Mouse (Mus musculus) B cell, adult 62 days (primary cell): ENCODE results near the gene 2410002F23Rik. TPM values are rescaled to one million over a fixed set of nuclear protein-coding genes. Genes with fewer than 3 reads are reported as not detected.

Experiments
- total RNA-seq: library from RNA; stranded (reverse); gene quantifications from 4 replicates; pipeline ENCODE4 v1.2.4, GENCODE M21; 2023

Gene 2410002F23Rik
- total RNA-seq, result 172 to 193 TPM (median 186 TPM) in 4 replicates

DNA sequence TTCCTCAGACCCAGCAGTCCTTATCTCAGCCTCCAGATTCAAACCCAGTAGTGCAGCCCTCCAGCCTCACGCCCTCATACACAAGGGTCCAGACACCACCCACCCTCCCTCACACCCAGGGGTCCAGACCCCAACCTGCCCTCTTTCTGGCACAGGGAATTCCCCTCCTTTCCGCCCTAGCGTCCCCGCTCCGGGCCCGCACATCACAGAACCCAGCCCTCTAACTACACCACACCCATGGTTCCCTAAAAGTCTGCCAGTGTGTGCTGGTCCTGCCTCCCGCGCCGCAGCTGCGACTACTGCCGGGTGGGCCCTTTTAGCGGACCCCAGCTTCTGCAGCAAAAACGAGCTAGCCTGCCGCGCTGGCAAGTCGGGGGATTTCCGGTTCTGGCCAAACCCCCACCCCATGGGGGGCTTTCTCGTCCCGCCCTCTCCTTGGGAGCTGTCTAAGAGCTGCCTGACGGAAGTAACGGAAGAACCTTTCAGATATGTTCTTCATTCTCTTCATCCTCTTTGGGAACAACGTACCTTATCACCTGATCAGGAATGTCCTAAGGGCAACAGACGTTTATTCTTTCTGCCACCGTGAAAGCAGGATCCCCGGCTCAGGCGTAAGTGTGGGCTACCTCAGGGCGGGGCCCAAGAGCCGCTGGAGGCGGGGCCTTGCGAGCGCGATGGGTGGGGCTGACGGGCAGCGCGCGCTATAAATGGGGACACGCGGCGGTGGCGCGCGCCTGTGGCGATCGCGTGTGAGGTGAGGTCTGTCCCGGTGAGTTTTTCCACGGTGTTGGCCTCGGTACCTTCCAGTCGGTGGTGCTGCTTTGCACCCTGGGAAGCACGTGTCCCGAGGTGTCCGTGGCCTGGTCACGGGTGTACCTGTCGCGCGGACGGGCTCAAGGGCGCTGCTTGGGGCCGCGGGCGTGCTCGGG lies at the start of gene 2410002F23Rik, which contains the start of gene 1700028J19Rik:
Gene 2410002F23Rik, plus strand, starts transcription at position 668 of the 929 bp plus-strand sequence.
Gene 1700028J19Rik, minus strand, starts transcription at position 641 of the 929 bp plus-strand sequence.

DNA sequence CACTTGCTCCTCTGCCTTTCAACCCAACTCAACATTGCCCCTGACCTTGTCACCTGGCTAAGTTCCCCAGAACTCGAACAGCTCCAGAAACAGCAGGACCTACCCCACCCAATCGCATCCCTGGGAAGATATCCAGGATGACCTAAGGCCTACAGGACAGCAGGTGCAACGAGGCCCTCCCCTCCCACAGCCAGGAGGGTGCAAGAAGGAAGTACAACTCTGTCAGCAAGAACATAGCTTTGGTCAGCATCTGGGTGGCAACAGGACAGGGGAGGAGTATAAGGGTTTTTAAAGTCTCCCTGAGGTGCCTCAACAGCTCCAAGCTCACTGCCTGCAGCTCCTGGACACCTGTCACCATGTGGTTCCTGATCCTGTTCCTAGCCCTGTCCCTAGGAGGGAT lies 48.6 kb upstream of the 2410002F23Rik start, which contains the start of gene Klk1b3:
Gene Klk1b3, plus strand, starts transcription at position 301 of the 400 bp plus-strand sequence.

GRCm38 (mm10) chr7:44207135-44207534 lies 39.4 kb upstream of the 2410002F23Rik start, which contains the start of gene Klk1b4:
Gene Klk1b4 (plus strand): TSS chr7:44207435.

DNA sequence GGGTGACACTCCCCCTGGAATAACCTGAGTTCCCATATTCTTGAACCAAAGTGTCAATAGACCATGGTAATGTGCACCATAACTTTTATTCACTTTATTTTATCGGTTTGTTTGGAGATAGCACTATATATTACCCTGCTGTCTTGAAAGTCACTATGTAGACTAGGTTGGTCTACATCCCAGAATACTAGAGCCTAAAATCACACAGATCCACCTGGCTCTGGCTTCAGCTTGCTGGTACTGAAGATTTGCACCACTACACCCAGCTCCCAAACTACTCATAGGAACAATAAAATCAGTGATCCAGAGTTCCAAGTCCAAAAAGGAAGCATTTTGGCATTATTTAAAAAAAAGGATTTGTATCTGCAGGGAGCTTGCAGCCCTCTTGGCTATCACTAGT lies 30.9 kb upstream of the 2410002F23Rik start, which contains the start of gene Klk1b5:
Gene Klk1b5, plus strand, starts transcription at position 301 of the 400 bp plus-strand sequence.

GRCm38 (mm10) chr7:44225076-44225475 lies 21.4 kb upstream of the 2410002F23Rik start, which contains the start of gene Klk1:
Gene Klk1 (plus strand): TSS chr7:44225360.

DNA sequence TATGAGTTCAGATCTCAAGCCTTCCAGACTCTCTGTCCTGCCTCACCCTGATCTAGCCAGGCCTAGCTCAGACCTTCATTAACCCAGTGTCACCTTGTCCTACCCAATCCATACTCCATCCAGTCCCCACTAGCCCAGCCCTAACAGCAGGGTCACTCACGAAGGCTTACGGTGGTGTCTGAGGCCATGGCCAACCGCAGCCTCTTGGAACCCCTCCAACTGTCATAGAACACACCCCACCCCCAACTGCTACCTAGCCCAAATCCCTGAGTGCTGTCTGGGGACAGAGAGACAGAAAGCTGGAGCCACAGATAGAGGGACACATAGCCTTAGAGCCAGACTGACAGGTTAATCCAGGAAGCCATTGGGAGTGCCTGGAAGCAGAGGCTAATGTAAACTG lies 10.6 kb upstream of the 2410002F23Rik start, which contains the start of gene Gm36864:
Gene Gm36864, plus strand, starts transcription at position 269 of the 400 bp plus-strand sequence.

GRCm38 (mm10) chr7:44257278-44257677 lies 10.8 kb downstream of the 2410002F23Rik start, which contains the start of gene Acp4:
Gene Acp4 (minus strand): TSS chr7:44257378.

GRCm38 (mm10) chr7:44261147-44261546 lies 14.6 kb downstream of the 2410002F23Rik start, which contains the start of gene Gm15517:
Gene Gm15517 (plus strand): TSS chr7:44261447.

Other genes starting within 250 kb of the 2410002F23Rik start
- gene Klk1b26, start 234.6 kb upstream of the 2410002F23Rik start, total RNA-seq, result not detected in 4 replicates
- not detected in 4 replicates for gene Klk1b27, start 194.4 kb upstream of the 2410002F23Rik start, total RNA-seq
- gene Klk1b21, start 144.4 kb upstream of the 2410002F23Rik start, total RNA-seq, result not detected in 4 replicates
- not detected in 4 replicates for gene Klk1b22, start 134.0 kb upstream of the 2410002F23Rik start, total RNA-seq
- not detected in 4 replicates for gene Klk1b16, start 110.0 kb upstream of the 2410002F23Rik start, total RNA-seq
- not detected in 4 replicates for gene Klk1b24, start 58.5 kb upstream of the 2410002F23Rik start, total RNA-seq
- not detected in 4 replicates for gene Klk1b3, start 48.5 kb upstream of the 2410002F23Rik start, total RNA-seq
- gene Klk1b4, start 39.3 kb upstream of the 2410002F23Rik start, total RNA-seq, result not detected in 4 replicates
- gene Klk1b5, start 30.8 kb upstream of the 2410002F23Rik start, total RNA-seq, result not detected in 4 replicates
- gene Klk1, start 21.4 kb upstream of the 2410002F23Rik start, total RNA-seq, result 0.63 TPM in 1 of 4 replicates, not detected in the others
- gene Gm36864, start 10.5 kb upstream of the 2410002F23Rik start, total RNA-seq, result not detected in 4 replicates
- 0.81 to 2.1 TPM (median 1.7 TPM) in 4 replicates for gene 1700028J19Rik, start within 50 bp of the 2410002F23Rik start, total RNA-seq
- not detected in 4 replicates for gene Acp4, start 10.7 kb downstream of the 2410002F23Rik start, total RNA-seq
- not detected in 4 replicates for gene Gm15517, start 14.7 kb downstream of the 2410002F23Rik start, total RNA-seq
- 1.7 to 2.6 TPM (median 2.3 TPM) in 4 replicates for gene Clec11a, start 60.2 kb downstream of the 2410002F23Rik start, total RNA-seq
- gene Shank1, start 63.5 kb downstream of the 2410002F23Rik start, total RNA-seq, result 37.6 to 51.0 TPM (median 41.9 TPM) in 4 replicates
- gene Syt3, start 137.4 kb downstream of the 2410002F23Rik start, total RNA-seq, result not detected in 4 replicates
- gene 1700008O03Rik, start 139.1 kb downstream of the 2410002F23Rik start, total RNA-seq, result not detected in 4 replicates
- gene Lrrc4b, start 182.3 kb downstream of the 2410002F23Rik start, total RNA-seq, result not detected in 4 replicates
- gene Aspdh, start 218.7 kb downstream of the 2410002F23Rik start, total RNA-seq, result not detected in 4 replicates
- 52.2 to 62.7 TPM (median 54.5 TPM) in 4 replicates for gene Josd2, start 221.3 kb downstream of the 2410002F23Rik start, total RNA-seq
- gene Emc10, start 249.8 kb downstream of the 2410002F23Rik start, total RNA-seq, result 68.3 to 80.4 TPM (median 71.3 TPM) in 4 replicates
- 10.1 to 16.1 TPM (median 11.9 TPM) in 4 replicates for gene Fam71e1, start 249.9 kb downstream of the 2410002F23Rik start, total RNA-seq